Mouse (Mus musculus): Measurements from ENCODE around the gene Gm49358. TPM values are rescaled to one million over a fixed set of nuclear protein-coding genes. Genes with fewer than 3 reads are reported as not detected.

Gene Gm49358
- not detected in 2 replicates for polyA plus RNA-seq (2015; fragmentation: Nextera tagmentation; extraction: Ambion mirVana)

- Histone ChIP-seq H3K9ac (ENCODE audit: low read depth, low read length) (no peak within 1 kb of the TSS), H3K4me1 (replicated peaks; ENCODE audit: control insufficient read depth, insufficient read depth, low read length) (no peaks in the 10 kb centered on the region), H3K4me2 (replicated peaks; ENCODE audit: low read depth) (no peak within 1 kb of the TSS), H3K27me3 (replicated peaks; ENCODE audit: control insufficient read depth, insufficient read depth, low read length) (no peaks in the 10 kb centered on the region; the same call in 1 of the 2 replicates), H3K9me3 (ENCODE audit: control insufficient read depth) (0 out of 2 replicates have a peak, but pooled peaks cover 2% of the 10 kb centered on the region), H3K27ac (ENCODE audit: low read depth, low read length) (no peak within 1 kb of the TSS), H3K4me3 (ENCODE audit: low read depth, low read length) (no peak within 1 kb of the TSS), H3K36me3 (ENCODE audit: control insufficient read depth, insufficient read depth) (no peaks in the 10 kb centered on the region)
- WGBS = 40% methylated on average over 5 of the region's 5 CpGs
- TF ChIP-seq CTCF (IDR thresholded peaks at IDR 0.05; ENCODE audit: low read depth) = no peak
- ATAC-seq = no peak
Observed at GRCm38 (mm10) chr10:86763672-86764071, at the start of gene Gm49358. Gm49358 (plus strand) TSS chr10:86763972.

GRCm38 (mm10) chr10:86727548-86727980, 36.2 kb upstream of the Gm49358 start:
- Histone ChIP-seq H3K4me1 (replicated peaks; ENCODE audit: control insufficient read depth, insufficient read depth, low read length) (0 out of 2 replicates have a peak, but pooled peaks cover 7% of the 10 kb centered on the region), H3K4me2 (replicated peaks; ENCODE audit: low read depth) (peak overlapping the region; percentile 64), H3K4me3 (ENCODE audit: low read depth, low read length) (peak overlapping the region; percentile 23), H3K9ac (ENCODE audit: low read depth, low read length) (no peak overlapping the region), H3K27ac (ENCODE audit: low read depth, low read length) (no peak overlapping the region), H3K27me3 (replicated peaks; ENCODE audit: control insufficient read depth, insufficient read depth, low read length) (no peaks in the 10 kb centered on the region), H3K9me3 (ENCODE audit: control insufficient read depth) (no peaks in the 10 kb centered on the region), H3K36me3 (ENCODE audit: control insufficient read depth, insufficient read depth) (no peaks in the 10 kb centered on the region)
- TF ChIP-seq CTCF (IDR thresholded peaks at IDR 0.05; ENCODE audit: low read depth) = no peak
- WGBS = 3% methylated on average over 12 of the region's 12 CpGs
- ATAC-seq = peak; percentile 47; the same call in 1 of the 2 replicates

- Histone ChIP-seq H3K9me3 (ENCODE audit: control insufficient read depth) (no peaks in the 10 kb centered on the region), H3K27me3 (replicated peaks; ENCODE audit: control insufficient read depth, insufficient read depth, low read length) (no peaks in the 10 kb centered on the region), H3K4me3 (ENCODE audit: low read depth, low read length) (no peak overlapping the region), H3K4me1 (replicated peaks; ENCODE audit: control insufficient read depth, insufficient read depth, low read length) (0 out of 2 replicates have a peak, but pooled peaks cover 7% of the 10 kb centered on the region), H3K9ac (ENCODE audit: low read depth, low read length) (no peak overlapping the region), H3K4me2 (replicated peaks; ENCODE audit: low read depth) (no peak overlapping the region), H3K27ac (ENCODE audit: low read depth, low read length) (no peak overlapping the region), H3K36me3 (ENCODE audit: control insufficient read depth, insufficient read depth) (no peaks in the 10 kb centered on the region)
- no peak for ATAC-seq
- no peak for TF ChIP-seq CTCF (IDR thresholded peaks at IDR 0.05; ENCODE audit: low read depth)
- 93% methylated on average over 3 of the region's 3 CpGs for WGBS
Observed at GRCm38 (mm10) chr10:86728176-86728575, 35.6 kb upstream of the Gm49358 start.

GRCm38 (mm10) chr10:86730823-86731499, 32.8 kb upstream of the Gm49358 start:
- TF ChIP-seq CTCF (IDR thresholded peaks at IDR 0.05; ENCODE audit: low read depth) = peak; percentile 88
- Histone ChIP-seq H3K27ac (ENCODE audit: low read depth, low read length) (no peak overlapping the region), H3K9ac (ENCODE audit: low read depth, low read length) (peak overlapping the region; percentile 27), H3K4me2 (replicated peaks; ENCODE audit: low read depth) (peak overlapping the region; percentile 69), H3K27me3 (replicated peaks; ENCODE audit: control insufficient read depth, insufficient read depth, low read length) (no peaks in the 10 kb centered on the region), H3K9me3 (ENCODE audit: control insufficient read depth) (no peaks in the 10 kb centered on the region), H3K36me3 (ENCODE audit: control insufficient read depth, insufficient read depth) (no peaks in the 10 kb centered on the region), H3K4me1 (replicated peaks; ENCODE audit: control insufficient read depth, insufficient read depth, low read length) (0 out of 2 replicates have a peak, but pooled peaks cover 7% of the 10 kb centered on the region), H3K4me3 (ENCODE audit: low read depth, low read length) (peak overlapping the region; percentile 36)
- WGBS = 6% methylated on average over 22 of the region's 22 CpGs
- ATAC-seq = peak; percentile 71

GRCm38 (mm10) chr10:86731500-86731863, 32.3 kb upstream of the Gm49358 start:
- Histone ChIP-seq H3K9me3 (ENCODE audit: control insufficient read depth) (no peaks in the 10 kb centered on the region), H3K27ac (ENCODE audit: low read depth, low read length) (no peak overlapping the region), H3K27me3 (replicated peaks; ENCODE audit: control insufficient read depth, insufficient read depth, low read length) (no peaks in the 10 kb centered on the region), H3K4me1 (replicated peaks; ENCODE audit: control insufficient read depth, insufficient read depth, low read length) (0 out of 2 replicates have a peak, but pooled peaks cover 7% of the 10 kb centered on the region), H3K9ac (ENCODE audit: low read depth, low read length) (no peak overlapping the region), H3K4me3 (ENCODE audit: low read depth, low read length) (no peak overlapping the region), H3K4me2 (replicated peaks; ENCODE audit: low read depth) (no peak overlapping the region), H3K36me3 (ENCODE audit: control insufficient read depth, insufficient read depth) (no peaks in the 10 kb centered on the region)
- 48% methylated on average over 2 of the region's 2 CpGs for WGBS
- no peak for ATAC-seq
- no peak for TF ChIP-seq CTCF (IDR thresholded peaks at IDR 0.05; ENCODE audit: low read depth)

GRCm38 (mm10) chr10:86735036-86735435, 28.7 kb upstream of the Gm49358 start:
- Histone ChIP-seq H3K4me3 (ENCODE audit: low read depth, low read length) (no peak overlapping the region), H3K9ac (ENCODE audit: low read depth, low read length) (no peak overlapping the region), H3K27me3 (replicated peaks; ENCODE audit: control insufficient read depth, insufficient read depth, low read length) (no peaks in the 10 kb centered on the region), H3K4me2 (replicated peaks; ENCODE audit: low read depth) (no peak overlapping the region), H3K36me3 (ENCODE audit: control insufficient read depth, insufficient read depth) (no peaks in the 10 kb centered on the region), H3K4me1 (replicated peaks; ENCODE audit: control insufficient read depth, insufficient read depth, low read length) (no peaks in the 10 kb centered on the region), H3K27ac (ENCODE audit: low read depth, low read length) (no peak overlapping the region), H3K9me3 (ENCODE audit: control insufficient read depth) (no peaks in the 10 kb centered on the region)
- 79% methylated on average over 4 of the region's 4 CpGs for WGBS
- no peak; the same call in 1 of the 2 replicates for TF ChIP-seq CTCF (IDR thresholded peaks at IDR 0.05; ENCODE audit: low read depth)
- no peak for ATAC-seq
